Mouse (Mus musculus) bone marrow, adult 2 months (tissue): Measurements from ENCODE around the gene Cops9.

Source experiments
- CTCF ChIP-seq: fragments of 200-500 bp; IDR thresholded peaks from 2 replicates; pipeline ENCODE4 v1.5.1; 2011; ENCODE audit warnings: low read length, control low read depth; ENCODE audit not compliant: control insufficient read depth, insufficient read depth
- POLR2A ChIP-seq: fragments of 200-500 bp; IDR thresholded peaks from 2 replicates; pipeline ENCODE4 v1.6.1; 2011; ENCODE audit warnings: low read depth, mild to moderate bottlenecking, control low read depth, low read length, borderline replicate concordance; ENCODE audit not compliant: control insufficient read depth

DNA sequence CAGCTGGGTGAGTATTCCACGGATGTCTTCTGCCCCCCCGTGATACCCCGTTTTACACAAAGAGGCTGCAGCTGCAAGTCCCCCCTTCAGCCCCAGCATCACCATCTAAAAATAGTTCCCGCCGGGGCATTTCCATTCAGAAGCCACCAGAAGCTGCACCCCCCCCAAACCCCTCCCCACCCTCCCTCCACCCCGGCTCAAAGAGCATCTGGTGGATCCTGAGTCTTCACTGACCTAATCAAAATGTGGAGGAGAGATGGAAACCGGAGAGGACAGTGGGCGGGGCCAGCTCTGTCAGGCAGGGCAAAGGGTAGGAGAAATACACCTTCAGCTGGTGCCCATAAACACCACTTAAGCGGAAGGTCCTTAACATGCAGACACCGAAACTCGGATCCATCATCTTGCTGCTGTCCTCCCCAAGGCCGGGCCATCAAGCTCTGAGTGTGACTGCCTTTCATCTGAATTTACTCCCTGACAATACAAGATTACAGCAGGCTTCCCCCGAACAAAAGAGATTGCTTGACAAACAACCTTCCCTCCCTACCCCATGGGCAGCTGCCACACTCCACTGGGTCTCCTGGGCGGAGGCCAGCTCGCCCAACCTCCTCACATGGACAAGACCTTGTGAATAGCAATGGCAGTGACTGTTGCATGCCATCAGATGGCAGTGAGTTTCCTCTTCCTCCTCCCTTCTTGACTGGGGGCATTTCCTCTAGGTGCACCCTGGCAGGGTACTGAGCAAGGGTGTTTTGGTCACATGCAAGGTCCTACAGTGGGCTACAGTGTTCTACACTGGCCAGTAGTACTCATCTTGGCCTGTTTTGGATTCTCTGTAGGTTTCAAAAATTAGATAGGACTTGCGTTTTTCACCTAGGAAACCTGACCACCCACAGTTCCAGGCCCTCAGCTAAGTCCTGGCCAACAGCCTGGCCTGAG is 39.2 kb upstream of the Cops9 start:
- TF ChIP-seq CTCF (no peak), POLR2A (no peak)
